Mouse (Mus musculus): Measurements from ENCODE around the gene Dapl1. TPM values are rescaled to one million over a fixed set of nuclear protein-coding genes. Genes with fewer than 3 reads are reported as not detected.

Dapl1 gene
- total RNA-seq, 4 experiments from 2014 or later, result not detected

DNA sequence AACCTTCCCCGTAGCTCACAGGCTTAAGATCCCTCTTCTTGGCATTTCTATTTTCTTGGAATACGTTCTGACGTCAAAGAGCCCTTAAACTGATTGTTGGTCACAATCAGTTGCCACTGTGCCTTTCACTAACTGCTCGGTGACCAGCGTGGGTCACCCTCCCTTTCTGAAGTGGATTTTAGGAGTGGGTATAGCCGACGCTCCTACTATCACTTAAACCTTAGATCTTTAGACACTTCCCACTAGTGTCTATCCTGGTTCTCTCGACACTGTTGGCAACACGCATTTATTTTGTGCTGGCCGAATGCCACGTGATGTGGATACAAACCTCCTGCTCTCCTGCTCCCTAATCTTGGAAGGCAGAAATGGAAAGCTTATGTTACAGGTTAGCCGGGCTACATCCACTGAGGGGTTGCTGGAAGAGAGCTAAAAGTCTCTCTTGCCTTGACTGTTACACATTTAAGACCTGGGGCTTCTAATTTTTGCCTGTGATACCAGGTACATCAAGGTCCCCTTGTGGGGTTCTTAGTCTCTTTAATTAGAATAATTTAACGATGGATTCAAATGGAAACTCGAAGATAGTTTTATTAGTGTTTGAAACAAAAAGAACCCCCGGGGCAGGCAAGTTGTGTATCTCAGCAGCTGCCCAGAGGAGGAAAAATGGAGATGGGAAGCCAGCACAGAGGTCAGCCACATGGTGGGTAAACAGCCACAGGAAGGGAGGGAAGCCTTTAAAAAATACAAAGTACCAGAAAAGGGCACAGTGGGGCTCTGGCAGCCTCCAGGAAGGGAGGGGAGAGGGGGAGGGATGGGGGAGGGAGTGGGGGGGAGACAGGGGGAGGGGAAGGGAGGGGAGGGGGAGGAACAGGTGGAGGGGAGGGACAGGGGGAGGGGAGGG is 13.2 kb upstream of the Dapl1 start:
- no peak for DNase-seq (ENCODE audit: low spot score in 2 of 2)

DNA sequence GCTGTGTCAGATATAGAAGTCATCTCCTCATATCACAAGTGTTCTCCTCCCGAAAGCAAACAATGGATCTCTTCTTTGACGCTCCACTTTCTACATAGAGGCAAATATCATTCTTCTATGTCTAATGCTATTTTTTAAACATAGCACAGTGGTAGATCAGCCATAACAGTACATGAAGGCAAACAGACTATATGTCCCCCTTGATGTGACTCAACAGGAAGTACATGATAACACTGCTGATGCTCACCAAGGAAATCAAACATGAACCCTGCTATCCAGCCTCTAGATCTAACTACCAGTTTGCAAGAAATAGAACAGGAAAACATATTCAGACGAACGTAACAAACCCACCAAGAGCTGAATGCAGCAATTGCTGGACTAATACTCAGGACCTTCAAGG is 10.1 kb upstream of the Dapl1 start:
- DNase-seq (ENCODE audit: low spot score in 2 of 2), result no peak

DNA sequence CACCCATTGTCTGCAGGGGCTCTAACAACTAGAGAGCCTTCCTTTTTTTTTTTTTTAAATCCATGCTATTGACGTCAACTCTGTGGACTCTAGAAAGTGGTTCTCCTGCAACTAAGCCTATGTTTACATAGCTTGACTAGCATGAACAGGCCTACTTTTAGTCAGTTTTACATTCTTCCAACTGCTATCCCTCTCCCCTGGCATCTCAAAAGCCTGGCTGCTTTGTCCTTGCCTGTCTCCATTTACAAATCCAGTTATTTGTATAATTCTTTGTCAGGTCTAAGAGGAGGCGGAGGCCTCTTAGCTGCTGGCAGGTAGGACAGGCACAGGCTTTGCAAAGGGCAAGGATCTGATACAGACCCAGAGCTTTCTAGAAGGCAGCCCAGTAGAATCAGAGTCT is 627 bp downstream of the Dapl1 start:
- no peak for DNase-seq (ENCODE audit: low spot score in 2 of 2)

DNA sequence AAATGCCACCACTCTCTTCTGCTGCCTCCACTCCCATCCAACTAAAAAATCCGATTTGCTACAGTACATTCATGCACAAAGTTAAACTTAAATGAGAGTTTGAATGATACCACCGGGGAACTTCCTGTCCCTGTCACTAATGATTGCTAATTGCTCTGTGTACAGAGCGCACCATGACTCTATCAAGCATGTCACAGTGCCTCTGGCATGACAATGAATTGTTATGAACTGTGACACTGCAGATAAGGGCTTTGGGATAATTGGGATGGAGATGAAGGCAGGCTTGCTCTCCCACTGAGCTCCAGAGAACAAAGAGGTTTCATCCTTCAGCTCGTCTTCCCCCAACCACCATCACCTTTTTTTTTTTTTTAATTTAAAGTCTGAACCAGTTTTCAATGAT is 1.2 kb downstream of the Dapl1 start:
- no peak for DNase-seq (ENCODE audit: low spot score in 2 of 2)

DNA sequence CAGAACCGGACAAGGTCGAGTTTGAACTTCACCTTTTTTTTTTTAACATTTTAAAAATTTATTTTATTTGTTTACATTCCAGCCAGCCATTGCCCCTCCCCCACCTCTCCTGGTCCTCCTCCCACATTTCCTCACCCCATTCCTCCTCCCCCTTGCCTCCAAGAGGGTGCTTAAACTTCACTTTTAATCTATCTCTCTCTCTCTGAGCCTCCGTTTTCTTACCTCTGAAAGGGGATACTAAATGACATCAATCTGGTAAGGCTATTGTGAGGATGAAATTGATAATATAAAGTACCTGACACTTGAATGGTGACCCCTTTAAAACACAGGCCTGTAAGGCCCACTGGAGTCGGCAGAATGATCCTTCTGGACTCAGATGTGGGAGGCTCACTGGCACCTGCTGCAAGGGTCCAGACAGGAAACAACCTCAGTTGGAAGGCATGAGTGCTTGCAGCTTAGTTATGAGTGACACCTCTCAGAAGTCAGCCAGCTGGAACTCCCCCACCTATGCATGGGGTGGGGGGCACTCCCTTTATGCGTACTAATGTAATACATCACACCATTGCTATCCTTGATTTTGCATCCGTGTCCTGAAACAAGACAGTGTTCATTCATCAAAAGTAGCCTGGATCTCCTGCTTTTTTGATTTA is 1.9 kb downstream of the Dapl1 start:
- no peak for DNase-seq (ENCODE audit: low spot score in 2 of 2)

DNA sequence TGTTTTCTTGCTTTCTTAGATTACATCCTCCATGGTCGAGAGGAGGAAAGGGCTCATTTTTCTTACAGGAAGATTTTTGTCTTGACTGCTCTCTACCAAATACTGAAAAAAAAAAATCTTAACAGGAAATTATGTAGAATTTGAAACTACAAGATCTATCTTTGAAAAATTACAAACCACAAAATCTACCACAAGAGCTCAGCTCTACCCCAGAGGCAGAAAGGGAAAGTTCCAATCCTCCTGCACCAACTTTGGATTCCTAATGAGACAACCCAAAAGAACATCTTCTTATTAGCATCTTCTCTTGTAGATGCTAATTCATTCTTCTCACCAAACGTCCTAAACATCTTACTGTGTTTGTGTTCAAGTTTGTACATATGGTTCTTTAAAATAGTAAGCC is 3.8 kb downstream of the Dapl1 start:
- DNase-seq (ENCODE audit: low spot score in 2 of 2), result no peak

DNA sequence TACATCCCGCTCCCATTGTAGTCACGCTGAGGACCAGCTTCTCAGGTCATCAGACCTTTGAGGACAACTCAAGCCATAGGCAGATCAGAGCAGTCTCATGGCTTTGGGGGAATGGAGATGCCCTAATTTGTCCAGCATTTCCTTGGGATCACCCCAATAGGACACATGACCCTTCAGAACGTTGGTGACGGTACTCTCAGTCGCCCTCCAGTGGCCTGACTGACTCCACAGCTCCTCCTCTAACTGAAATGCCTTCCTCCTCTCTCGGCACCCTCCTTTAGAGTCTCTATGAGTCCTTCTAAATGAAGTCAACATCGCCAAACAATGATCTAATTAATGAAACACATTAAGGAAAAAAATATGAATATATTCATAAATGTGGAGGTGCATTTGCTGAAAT is 5.9 kb downstream of the Dapl1 start:
- DNase-seq (ENCODE audit: low spot score in 2 of 2), result no peak

DNA sequence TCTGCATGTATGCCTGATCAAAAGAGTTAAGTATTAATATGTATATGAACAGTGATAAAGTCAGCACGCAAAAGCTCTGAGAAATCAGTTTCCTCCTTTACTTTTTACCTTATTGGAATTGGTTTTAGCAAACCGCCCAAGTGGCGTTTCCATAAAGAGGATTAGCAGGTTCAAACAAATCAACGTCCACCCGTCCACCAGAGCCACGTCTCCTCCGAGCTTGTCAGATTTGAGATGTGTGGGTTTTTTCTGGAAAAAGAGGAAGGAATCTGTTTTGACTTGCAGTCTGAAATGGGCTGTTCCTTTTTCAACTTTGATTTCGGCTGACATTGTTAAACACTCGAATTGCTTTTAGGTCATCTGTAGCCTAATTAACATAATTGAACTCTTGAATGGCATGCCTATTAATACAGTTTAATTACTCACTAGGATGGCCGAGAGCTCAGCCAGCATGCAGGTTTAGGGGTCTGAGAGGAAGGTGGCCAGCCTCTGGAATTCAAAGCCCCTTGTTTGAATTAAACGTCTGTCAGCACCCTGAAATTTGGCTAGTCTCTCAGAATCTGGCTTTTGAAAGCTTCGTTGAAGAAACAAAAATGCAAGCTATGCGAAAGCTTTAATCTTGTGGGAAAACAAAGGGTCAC is 9.1 kb downstream of the Dapl1 start:
- no peak for DNase-seq (ENCODE audit: low spot score in 2 of 2)

DNA sequence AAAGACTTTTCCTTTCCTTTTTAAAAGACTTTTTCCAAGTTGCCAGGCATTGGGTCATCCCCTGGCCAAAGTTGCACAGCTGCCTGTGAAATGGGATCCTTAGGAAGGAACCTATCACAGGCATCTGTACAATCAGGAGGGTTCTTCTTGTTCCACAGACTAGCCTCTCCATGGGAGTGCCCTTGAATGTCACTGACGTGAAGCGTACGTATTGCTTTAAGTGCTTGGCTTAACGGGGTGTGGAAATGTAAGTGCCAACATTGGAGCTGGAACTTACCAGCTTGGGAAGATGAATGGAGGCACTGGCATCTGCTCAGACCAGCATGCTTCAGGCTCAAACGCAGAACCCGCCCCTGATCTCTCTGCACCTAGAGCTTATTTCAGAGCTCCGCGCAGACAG is 14.7 kb downstream of the Dapl1 start:
- DNase-seq (ENCODE audit: low spot score in 2 of 2), result no peak

DNA sequence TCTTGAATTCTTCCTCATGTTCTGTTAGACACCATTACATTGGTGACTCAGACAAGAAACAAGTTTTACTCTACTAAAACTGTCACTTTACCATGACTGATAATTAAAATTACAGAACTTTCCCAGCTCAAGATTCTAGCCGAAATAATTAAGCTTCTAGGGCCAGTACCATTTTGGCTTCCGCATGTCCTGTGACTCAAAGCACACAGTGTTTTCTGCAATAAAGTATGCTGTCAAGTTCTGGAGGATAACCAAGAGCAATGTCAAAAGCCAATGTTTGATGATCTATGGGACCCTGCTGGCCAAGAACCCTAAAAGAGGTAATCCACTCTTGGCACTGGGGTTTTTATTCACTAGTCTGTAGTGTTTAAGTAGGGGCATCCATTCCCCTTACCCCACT is 15.3 kb downstream of the Dapl1 start:
- no peak for DNase-seq (ENCODE audit: low spot score in 2 of 2)

DNA sequence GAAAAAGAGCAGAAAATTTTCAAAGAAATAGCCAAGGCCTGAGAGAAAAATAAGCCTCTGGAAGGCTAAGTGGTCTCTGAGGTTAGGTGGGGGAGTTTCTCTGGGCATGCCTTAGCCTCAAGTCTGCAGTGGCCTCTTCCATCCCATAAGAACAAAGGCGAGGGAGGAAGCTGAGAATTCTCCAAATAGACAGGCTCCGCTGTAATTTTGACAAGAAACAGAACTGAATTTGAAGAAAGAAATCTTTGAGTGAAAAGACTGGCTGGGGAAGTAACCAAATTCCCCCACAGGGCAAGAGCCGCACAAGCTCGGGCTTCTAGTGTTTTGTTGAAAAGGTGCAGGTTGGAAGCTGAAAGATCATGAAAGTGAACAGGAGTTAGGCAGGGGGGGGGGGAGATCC is 24.6 kb downstream of the Dapl1 start:
- no peak for DNase-seq (ENCODE audit: low spot score in 2 of 2)

DNA sequence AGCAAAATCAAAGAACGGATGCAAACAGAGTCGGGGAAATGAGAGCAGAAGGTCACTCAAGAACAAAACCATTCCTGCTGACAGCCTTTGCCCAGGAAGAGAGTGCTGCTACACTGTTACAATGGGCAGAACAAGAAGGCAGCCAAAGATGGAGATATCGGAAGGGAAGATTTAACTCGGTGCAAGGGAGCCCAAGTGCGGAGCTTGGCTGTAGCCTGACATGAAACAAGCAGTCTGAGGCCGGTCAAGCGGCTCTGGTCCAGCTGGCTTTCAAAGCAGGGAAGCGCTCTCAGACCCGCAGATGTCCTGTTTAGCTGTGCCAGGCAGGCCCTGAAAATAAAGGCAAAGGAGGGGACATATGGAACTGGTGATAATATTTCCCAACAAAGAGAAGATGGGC is 26.0 kb downstream of the Dapl1 start:
- DNase-seq (ENCODE audit: low spot score in 2 of 2), result no peak

DNA sequence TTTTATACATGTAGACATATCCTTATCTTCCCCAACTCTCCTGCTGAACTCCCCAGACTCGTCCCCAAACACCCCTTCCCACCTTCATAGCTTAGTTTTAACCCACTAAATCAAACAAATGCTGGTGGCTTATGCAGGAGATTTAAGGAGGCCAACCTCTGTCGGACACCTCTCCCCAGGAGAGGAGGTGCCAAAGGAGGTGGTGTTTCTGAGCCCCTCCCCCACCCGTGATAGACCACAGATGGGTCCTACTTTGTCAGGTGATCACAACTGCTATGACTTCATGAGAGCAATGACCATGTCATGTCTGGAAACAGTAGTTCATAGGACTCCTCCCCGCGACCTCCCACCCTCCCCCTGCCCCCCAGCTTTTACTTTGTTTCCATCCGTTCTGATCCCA is 26.4 kb downstream of the Dapl1 start:
- DNase-seq (ENCODE audit: low spot score in 2 of 2), result no peak

DNA sequence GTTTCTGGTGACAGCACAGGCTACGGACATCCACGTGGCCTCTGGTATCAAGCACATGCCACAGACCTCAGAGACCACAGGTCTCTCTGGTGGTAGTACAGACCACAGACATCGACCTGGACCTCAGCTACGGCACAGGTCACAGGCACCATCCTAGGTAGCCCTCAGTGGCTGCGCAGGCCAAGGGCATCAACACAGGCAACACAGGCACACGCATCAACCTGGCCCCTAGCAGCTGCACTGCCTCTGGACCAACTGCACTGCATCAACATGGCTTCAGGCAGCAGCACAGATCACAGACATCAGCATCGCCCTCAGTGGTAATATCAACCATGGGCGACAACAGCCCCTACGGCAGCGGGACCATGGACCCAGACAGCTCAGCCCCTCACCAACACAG is 36.2 kb downstream of the Dapl1 start:
- DNase-seq (ENCODE audit: low spot score in 2 of 2), result no peak

DNA sequence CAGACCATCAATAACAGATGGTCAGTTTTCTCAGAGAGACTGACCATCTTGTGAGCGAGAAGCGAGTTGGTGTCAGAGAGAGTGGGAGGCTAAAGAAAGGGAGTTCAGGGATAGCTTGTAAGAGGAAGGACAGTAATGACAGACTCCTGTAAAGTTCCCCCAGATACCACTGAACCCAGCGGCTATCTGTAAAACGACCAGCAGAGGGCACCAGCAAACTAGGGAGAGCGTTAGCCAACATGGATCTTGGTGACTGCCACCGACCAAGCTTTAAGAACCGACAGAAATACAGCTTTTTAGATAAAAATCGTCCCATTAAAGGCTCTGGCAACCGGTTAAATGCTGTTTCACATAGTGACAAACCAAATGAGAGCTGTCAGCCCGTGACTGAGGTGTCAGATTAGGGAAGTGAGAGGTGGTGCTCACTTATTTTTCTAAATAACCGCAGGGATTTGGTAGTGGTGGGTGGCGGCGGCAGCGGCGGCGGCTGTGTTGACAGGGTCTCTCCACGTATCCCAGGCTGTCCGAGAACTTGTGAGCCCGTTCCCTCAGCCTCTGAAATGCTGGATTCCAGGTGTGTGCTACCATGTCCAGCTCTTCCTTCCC is 37.7 kb downstream of the Dapl1 start:
- peak; percentile 18 to 27 for DNase-seq (ENCODE audit: low spot score in 2 of 2)

DNA sequence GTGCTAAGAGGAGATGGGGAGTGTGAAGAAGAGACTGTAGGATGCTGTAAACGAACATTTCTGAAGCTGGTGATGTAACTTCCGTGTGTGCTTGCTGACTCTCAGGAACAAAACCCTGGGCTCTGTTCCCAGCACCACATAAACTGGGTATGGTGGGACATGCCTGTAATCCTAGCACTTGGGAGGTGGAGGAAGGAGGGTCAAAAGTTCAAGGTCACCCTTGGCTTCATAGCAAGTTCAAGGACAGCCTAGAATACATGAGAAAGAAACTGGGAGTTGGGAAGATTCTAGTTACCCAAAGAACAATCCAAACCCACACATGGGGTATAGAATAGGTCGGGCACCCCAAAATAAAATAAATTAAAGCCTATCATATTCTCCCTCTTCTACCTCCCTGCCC is 39.1 kb downstream of the Dapl1 start:
- no peak for DNase-seq (ENCODE audit: low spot score in 2 of 2)

DNA sequence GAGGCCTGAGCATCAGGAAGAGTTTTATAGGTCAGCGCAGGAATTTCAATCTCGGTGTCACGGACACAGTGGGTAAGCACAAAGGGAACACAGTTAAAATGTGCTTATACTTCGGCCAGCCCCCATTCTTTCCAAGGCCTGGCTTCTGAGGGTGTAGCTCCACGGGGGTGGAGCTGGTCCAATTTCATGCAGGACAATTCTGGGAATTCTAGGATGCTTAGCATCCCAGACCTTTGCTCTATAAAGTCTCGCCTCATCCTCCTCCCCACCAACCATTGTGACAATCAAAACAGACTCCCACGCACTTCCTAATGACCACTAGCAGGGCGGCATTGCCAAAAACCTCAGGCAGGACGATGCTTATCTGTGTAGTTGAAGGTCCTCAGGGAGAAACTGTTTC is 42.4 kb downstream of the Dapl1 start:
- no peak for DNase-seq (ENCODE audit: low spot score in 2 of 2)

DNA sequence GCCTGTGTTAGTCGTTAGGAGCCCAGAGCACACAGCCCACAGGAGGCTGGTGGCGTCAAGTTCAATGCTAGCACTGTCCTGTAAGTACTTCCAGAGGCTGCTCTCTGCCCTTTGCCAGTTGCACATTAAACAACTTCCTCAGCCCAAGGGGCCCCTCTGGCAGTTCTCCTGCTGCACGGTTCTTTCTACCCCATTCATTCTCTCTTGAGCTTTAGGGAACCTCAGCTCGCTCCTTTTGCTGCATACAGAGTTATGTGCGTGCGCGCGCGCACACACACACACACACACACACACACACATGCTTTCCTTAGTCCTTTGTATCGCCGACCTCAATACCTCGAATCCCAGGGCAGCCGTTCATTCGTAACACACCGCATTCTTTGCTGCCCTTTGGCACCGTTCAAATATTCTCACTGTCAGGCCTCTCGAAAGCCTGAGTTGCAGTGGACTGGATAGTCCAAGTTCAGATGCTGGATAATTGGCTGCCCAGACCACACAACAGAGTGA is 45.2 kb downstream of the Dapl1 start:
- no peak for DNase-seq (ENCODE audit: low spot score in 2 of 2)

DNA sequence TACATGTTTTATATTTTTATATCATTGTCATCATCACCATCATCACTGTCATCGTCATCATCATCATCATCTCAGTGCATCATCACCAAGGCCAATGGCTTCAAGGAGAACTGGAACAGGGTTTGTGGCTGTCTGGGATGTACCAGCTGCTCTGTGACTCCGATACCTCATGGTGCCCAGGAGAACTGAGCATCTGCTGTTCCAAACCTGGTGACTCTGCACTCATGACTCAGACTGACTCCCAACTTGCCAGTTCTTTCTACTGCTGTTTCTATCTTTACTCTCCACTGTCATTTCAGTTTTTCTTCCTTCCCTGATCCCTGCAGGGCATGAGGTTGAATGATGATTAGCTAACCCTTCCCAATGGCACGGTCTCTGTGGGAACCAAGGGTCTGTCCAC is 46.4 kb downstream of the Dapl1 start:
- no peak for DNase-seq (ENCODE audit: low spot score in 2 of 2)

DNA sequence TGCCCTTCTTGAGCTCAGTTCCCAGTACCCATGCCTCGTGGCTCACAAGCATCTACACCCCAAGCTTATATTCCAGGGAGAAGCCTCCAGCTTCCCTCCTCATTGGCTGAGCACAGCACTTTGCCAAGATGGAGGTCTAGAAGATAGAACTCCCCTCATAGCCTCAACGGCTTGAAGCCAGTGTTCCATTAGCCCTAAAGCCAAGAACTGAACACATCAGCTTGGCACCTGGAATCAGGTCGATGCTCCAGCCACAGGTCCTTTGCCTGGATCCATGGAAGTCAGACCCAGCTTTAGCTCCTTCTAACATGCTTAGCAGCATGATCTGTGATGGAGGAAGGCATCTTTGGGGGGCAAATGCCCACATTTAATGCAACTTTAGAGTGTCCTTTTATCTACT is 48.5 kb downstream of the Dapl1 start:
- DNase-seq (ENCODE audit: low spot score in 2 of 2), result no peak

DNA sequence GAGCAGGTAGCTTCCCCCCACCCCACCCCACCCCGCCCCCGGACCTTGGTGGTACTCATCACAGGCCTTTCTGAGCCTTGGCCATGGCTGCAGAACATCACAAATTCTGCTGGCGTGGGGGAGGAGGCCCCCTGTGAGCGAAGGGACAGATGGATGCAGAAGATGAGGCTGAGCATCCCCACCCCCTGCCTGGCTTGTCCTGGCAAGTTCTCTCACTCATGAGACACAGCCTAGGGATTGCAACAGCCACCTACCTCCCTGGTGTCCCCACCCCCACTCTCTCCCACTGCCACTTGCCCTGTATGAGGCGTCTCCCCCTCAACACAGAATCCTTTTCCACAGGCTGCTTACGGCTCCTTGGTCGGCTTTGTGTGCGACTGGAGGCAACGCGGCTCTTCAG is 49.1 kb downstream of the Dapl1 start:
- no peak for DNase-seq (ENCODE audit: low spot score in 2 of 2)
